In the genomic region with DNA sequence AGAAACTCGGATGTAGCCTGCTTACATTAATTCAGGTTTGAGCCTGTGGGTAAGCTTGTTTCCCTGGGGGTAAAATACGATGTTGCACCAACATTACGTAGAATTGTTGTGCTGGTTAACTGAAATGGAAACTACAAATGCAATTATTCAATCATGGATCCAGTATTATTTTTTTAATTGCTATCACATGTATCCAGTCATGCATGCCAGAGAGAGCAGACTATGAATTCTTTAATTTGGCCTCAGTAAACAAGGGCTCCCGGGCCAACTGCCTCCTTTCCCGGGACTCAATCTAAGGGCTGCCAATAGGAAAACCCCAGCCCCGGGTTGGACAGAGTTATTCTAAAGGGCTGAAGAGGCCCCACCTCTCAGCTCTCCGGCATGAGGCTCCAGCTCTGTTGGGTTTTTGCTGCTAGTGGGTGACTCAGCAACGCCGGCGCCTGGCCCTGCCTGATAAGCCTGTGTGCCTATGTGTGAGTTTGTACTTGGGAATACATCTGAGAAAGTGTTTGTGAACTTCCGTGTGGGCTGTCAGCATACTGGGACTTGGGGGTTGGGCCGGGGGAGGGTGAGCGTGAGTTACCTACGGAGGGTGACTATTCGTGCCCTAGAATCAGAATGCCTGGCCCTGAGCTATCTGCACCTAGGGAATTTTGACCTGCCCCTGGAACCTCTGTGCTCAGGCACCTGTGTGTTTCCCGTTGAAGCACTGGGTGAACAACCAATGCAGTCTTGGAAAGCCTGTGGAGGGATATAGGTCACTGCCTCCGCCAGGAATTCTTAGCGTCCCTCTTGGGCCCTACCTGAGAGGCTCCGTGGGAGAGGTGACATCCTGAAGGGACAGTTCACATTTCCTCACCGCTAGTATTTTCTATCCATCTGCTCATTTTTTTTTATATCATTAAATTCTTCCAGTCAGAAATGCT, we compare ENCODE assay signal across 8 mouse cellular contexts. TPM values are rescaled to one million over a fixed set of nuclear protein-coding genes. Genes with fewer than 3 reads are reported as not detected.
DNase-seq lines count a peak whose midpoint lies in the region; ATAC-seq and TF ChIP-seq lines count a peak whose summit lies in the region.

No protein-coding gene starts in this region.

- peaks cover 61% of the 10 kb centered on the region for H3K27me3 ChIP-seq in forebrain, embryonic 15.5 days
- H3K27me3 ChIP-seq in forebrain, embryonic 16.5 days (replicated peaks; ENCODE audit: control insufficient read depth, insufficient read depth, low read length) = peaks cover 37% of the 10 kb centered on the region
- H3K27me3 ChIP-seq in heart, adult 2 months (ENCODE audit: control insufficient read depth, insufficient read depth, low read length) = no peaks in the 10 kb centered on the region
- no peaks in the 10 kb centered on the region for H3K27me3 ChIP-seq in kidney, postnatal 0 days (ENCODE audit: insufficient read depth, low read length)

- ATAC-seq in forebrain, embryonic 15.5 days (replicated peaks) = no peak
- no peak for ATAC-seq in forebrain, embryonic 16.5 days
- no peak for ATAC-seq in kidney, postnatal 0 days (replicated peaks; ENCODE audit: low FRiP score, low read depth)

- H3K4me2 ChIP-seq in forebrain, embryonic 15.5 days (replicated peaks) = peak overlapping the region; percentile 0; the same call in 1 of the 2 replicates
- no peak overlapping the region for H3K4me2 ChIP-seq in forebrain, embryonic 16.5 days (ENCODE audit: low read length)
- peak overlapping the region; percentile 6; the same call in 1 of the 2 replicates for H3K4me2 ChIP-seq in kidney, postnatal 0 days (ENCODE audit: low read length)

- no peak for TF ChIP-seq CTCF in brain, embryonic 14.5 days (IDR thresholded peaks at IDR 0.05; ENCODE audit: borderline replicate concordance, extremely low read depth, insufficient read depth, insufficient read length)
- no peak for TF ChIP-seq CTCF in heart, adult 2 months (IDR thresholded peaks at IDR 0.05)
- no peak for TF ChIP-seq CTCF in kidney, postnatal 0 days (IDR thresholded peaks at IDR 0.05; ENCODE audit: low read depth)

- H3K36me3 ChIP-seq in forebrain, embryonic 15.5 days = no peaks in the 10 kb centered on the region
- H3K36me3 ChIP-seq in forebrain, embryonic 16.5 days (ENCODE audit: control insufficient read depth, insufficient read depth) = no peaks in the 10 kb centered on the region
- H3K36me3 ChIP-seq in heart, adult 2 months (ENCODE audit: control insufficient read depth, insufficient read depth, low read length) = 0 out of 2 replicates have a peak, but pooled peaks cover 2% of the 10 kb centered on the region
- no peaks in the 10 kb centered on the region for H3K36me3 ChIP-seq in kidney, postnatal 0 days (ENCODE audit: insufficient read depth, low read length)

- no peak overlapping the region for H3K9ac ChIP-seq in forebrain, embryonic 15.5 days (replicated peaks)
- H3K9ac ChIP-seq in forebrain, embryonic 16.5 days (replicated peaks; ENCODE audit: low read depth, low read length) = no peak overlapping the region
- 0 out of 2 replicates have a peak overlapping the region, but pooled peaks have one; percentile 3 for H3K9ac ChIP-seq in heart, adult 2 months (ENCODE audit: low read depth, low read length)
- H3K9ac ChIP-seq in kidney, postnatal 0 days (ENCODE audit: low read depth, low read length) = no peak overlapping the region

- intact Hi-C loops in heart, adult 2 months (cut with DNase I) = no loop called here

- no peak overlapping the region for H3K27ac ChIP-seq in forebrain, embryonic 15.5 days (replicated peaks)
- no peak overlapping the region for H3K27ac ChIP-seq in forebrain, embryonic 16.5 days (ENCODE audit: low read length)
- peak overlapping the region; percentile 91 for H3K27ac ChIP-seq in heart, adult 2 months
- H3K27ac ChIP-seq in kidney, postnatal 0 days = peak overlapping the region; percentile 72

- DNase-seq in CD4-positive helper T cell, adult 2 months (ENCODE audit: low read depth, low spot score) = peak; percentile 40
- peak; percentile 69 for DNase-seq in brain, embryonic 14.5 days (ENCODE audit: low read depth)
- DNase-seq in heart, adult 2 months = peak; percentile 70 to 78
- peak; percentile 54 for DNase-seq in kidney, postnatal 0 days (ENCODE audit: low spot score)
- peak; percentile 71 for DNase-seq in lung, postnatal 25 days (ENCODE audit: low spot score)
- DNase-seq in yolk sac, embryonic 10.5 days (ENCODE audit: low spot score) = peak; percentile 84

- H3K79me2 ChIP-seq in heart, adult 2 months (replicated peaks; ENCODE audit: control insufficient read depth, insufficient read depth, low read length) = 0 out of 2 replicates have a peak, but pooled peaks cover 4% of the 10 kb centered on the region

- 21% methylated on average over 20 of the region's 20 CpGs for WGBS in forebrain, embryonic 15.5 days
- 26% methylated on average over 20 of the region's 20 CpGs for WGBS in forebrain, embryonic 16.5 days
- 16% methylated on average over 20 of the region's 20 CpGs for WGBS in heart, adult 2 months
- WGBS in kidney, postnatal 0 days = 28% methylated on average over 20 of the region's 20 CpGs

- TF ChIP-seq POLR2A in brain, embryonic 14.5 days (IDR thresholded peaks at IDR 0.05; ENCODE audit: borderline replicate concordance, extremely low read depth, insufficient read depth, insufficient read length, poor library complexity, severe bottlenecking) = no peak
- no peak for TF ChIP-seq POLR2A in heart, adult 2 months (IDR thresholded peaks at IDR 0.05; ENCODE audit: insufficient read depth, low read depth, low read length)

- TF ChIP-seq EP300 in heart, adult 2 months (IDR thresholded peaks at IDR 0.05; ENCODE audit: insufficient read depth, low read depth, low read length) = 0 out of 2 replicates have a peak, but pooled peaks have one; percentile 51

- peaks cover 26% of the 10 kb centered on the region for H3K4me1 ChIP-seq in forebrain, embryonic 15.5 days
- peaks cover 16% of the 10 kb centered on the region for H3K4me1 ChIP-seq in forebrain, embryonic 16.5 days (replicated peaks; ENCODE audit: control insufficient read depth, insufficient read depth, low read length)
- H3K4me1 ChIP-seq in heart, adult 2 months (ENCODE audit: control insufficient read depth, insufficient read depth, low read length) = peaks cover 17% of the 10 kb centered on the region
- 0 out of 2 replicates have a peak, but pooled peaks cover 8% of the 10 kb centered on the region for H3K4me1 ChIP-seq in kidney, postnatal 0 days (replicated peaks; ENCODE audit: insufficient read depth, low read length)

- no peak overlapping the region for H3K4me3 ChIP-seq in forebrain, embryonic 15.5 days
- H3K4me3 ChIP-seq in forebrain, embryonic 16.5 days (replicated peaks; ENCODE audit: low read length) = no peak overlapping the region
- peak overlapping the region; percentile 6; the same call in 1 of the 2 replicates for H3K4me3 ChIP-seq in heart, adult 2 months
- H3K4me3 ChIP-seq in kidney, postnatal 0 days (replicated peaks; ENCODE audit: low read depth, low read length) = no peak overlapping the region

- no peaks in the 10 kb centered on the region for H3K9me3 ChIP-seq in forebrain, embryonic 15.5 days
- no peaks in the 10 kb centered on the region for H3K9me3 ChIP-seq in forebrain, embryonic 16.5 days (ENCODE audit: control insufficient read depth, low read length)
- no peaks in the 10 kb centered on the region for H3K9me3 ChIP-seq in kidney, postnatal 0 days (replicated peaks; ENCODE audit: low read length)

RNA-seq across cellular contexts. Expression of a gene that starts 1.6 kb away (rescaled TPM):
- polyA plus RNA-seq in forebrain, embryonic 15.5 days (2015; fragmentation: Nextera tagmentation; extraction: Ambion mirVana) = 73.3 and 73.7 TPM in 2 replicates
- 74.1 and 91.8 TPM in 2 replicates for polyA plus RNA-seq in forebrain, embryonic 16.5 days (2015; fragmentation: Nextera tagmentation; extraction: Ambion mirVana)
- polyA plus RNA-seq in brain, embryonic 14.5 days (2012; rRNA removed) = 86.3 and 111 TPM in 2 replicates
- total RNA-seq in heart, adult 2 months (2021) = 100 to 1,000 TPM; 128 to 256 TPM
- 58.7 and 62.5 TPM in 2 replicates for polyA plus RNA-seq in heart, adult 2 months (2012; rRNA removed)
- 42.3 and 44.6 TPM in 2 replicates for polyA plus RNA-seq in kidney, postnatal 0 days (2015; fragmentation: Nextera tagmentation; extraction: Ambion mirVana)

RNA-seq across cellular contexts. Expression of a gene that starts 2.2 kb away (rescaled TPM):
- 0.08 TPM in 1 of 2 replicates, not detected in the other for polyA plus RNA-seq in forebrain, embryonic 15.5 days (2015; fragmentation: Nextera tagmentation; extraction: Ambion mirVana)
- not detected in 2 replicates for polyA plus RNA-seq in forebrain, embryonic 16.5 days (2015; fragmentation: Nextera tagmentation; extraction: Ambion mirVana)
- not detected in 2 replicates for polyA plus RNA-seq in brain, embryonic 14.5 days (2012; rRNA removed)
- total RNA-seq in heart, adult 2 months (2021) = under 1 TPM; 0.11 to 0.13 TPM
- 0.08 and 0.12 TPM in 2 replicates for polyA plus RNA-seq in heart, adult 2 months (2012; rRNA removed)
- polyA plus RNA-seq in kidney, postnatal 0 days (2015; fragmentation: Nextera tagmentation; extraction: Ambion mirVana) = 0.08 and 0.17 TPM in 2 replicates

Comparison
In these comparisons a context has a peak if more than half of its experiments do, and no peak if none do; other contexts are left out.
1. H3K27ac ChIP-seq: peak in heart, adult 2 months (single experiment) and kidney, postnatal 0 days (single experiment); none in forebrain, embryonic 15.5 days (single experiment) and forebrain, embryonic 16.5 days (single experiment).
2. Peak in every context shown above with its lines, with median percentiles within 50 percentile points of each other: DNase-seq.